Mouse (Mus musculus): ENCODE results near the gene Nae1.

GRCm38 (mm10) chr8:104569559-104569958 lies 35.1 kb upstream of the Nae1 start:
- no peak for TF ChIP-seq CTCF (IDR thresholded peaks at IDR 0.05; ENCODE audit: borderline replicate concordance, insufficient read depth, low read length)
- no peak for TF ChIP-seq POLR2A (IDR thresholded peaks at IDR 0.05; ENCODE audit: low read depth, low read length)
